Mouse (Mus musculus): ENCODE measurements around the gene Arhgef5.

GRCm38 (mm10) chr6:43292471-43293076 is 27.2 kb downstream of the Arhgef5 start:
- no peak for TF ChIP-seq MAFK (IDR thresholded peaks at IDR 0.05; ENCODE audit: insufficient read depth, low read depth, low read length)
- TF ChIP-seq ZNF384 (IDR thresholded peaks at IDR 0.05; ENCODE audit: low read depth, low read length) = no peak
